Mouse (Mus musculus) MEL (cell line): ENCODE data around the gene Cdk13. TPM values are rescaled to one million over a fixed set of nuclear protein-coding genes. Genes with fewer than 3 reads are reported as not detected.

ENCODE experiments used
- DNase-seq: peaks from one replicate; pipeline ENCODE4 v3.0.0; 2011; ENCODE audit warnings: low read depth, low spot score
- H3K27ac ChIP-seq: 2 replicates; pipeline ENCODE4 v1.5.1; 2012; ENCODE audit warnings: low read depth, mild to moderate bottlenecking, control low read depth, low read length, moderate library complexity; ENCODE audit not compliant: control insufficient read depth
- H3K27me3 ChIP-seq, 2 experiments: fragments of 150-350 bp in 1 of 2; sonication (generic) in 1 of 2; 2 replicates each; pipeline ENCODE4 v1.6.1; 2012; ENCODE audit warnings: low read length in 2 of 2, mild to moderate bottlenecking in 2 of 2, improper control_type of control experiment in 1 of 2, moderate library complexity in 1 of 2; ENCODE audit not compliant: insufficient read depth in 2 of 2, control insufficient read depth in 1 of 2
- H3K36me3 ChIP-seq, 2 experiments: 2 replicates each; pipeline ENCODE4 v1.6.1; 2012 to 2014; ENCODE audit warnings: low read length in 2 of 2, improper control_type of control experiment in 1 of 2, inconsistent platforms in 1 of 2, mild to moderate bottlenecking in 1 of 2; ENCODE audit not compliant: insufficient read depth in 2 of 2, control insufficient read depth in 1 of 2
- H3K4me1 ChIP-seq, 2 experiments: fragments of 150-350 bp in 1 of 2; sonication (generic) in 1 of 2; 2 replicates each; pipeline ENCODE4 v1.6.1; 2012; ENCODE audit warnings: low read length in 2 of 2, improper control_type of control experiment in 1 of 2, mild to moderate bottlenecking in 1 of 2; ENCODE audit not compliant: insufficient read depth in 2 of 2, control insufficient read depth in 1 of 2
- H3K4me3 ChIP-seq, 2 experiments: fragments of 150-350 bp in 1 of 2; sonication (generic) in 1 of 2; 2 replicates each; pipeline ENCODE4 v1.5.1; 2012; ENCODE audit warnings: low read depth in 2 of 2, low read length in 2 of 2, mild to moderate bottlenecking in 2 of 2, moderate library complexity in 2 of 2, control low read depth in 1 of 2, improper control_type of control experiment in 1 of 2; ENCODE audit not compliant: control insufficient read depth in 1 of 2, insufficient read depth in 1 of 2
- H3K79me2 ChIP-seq: 2 replicates; pipeline ENCODE4 v1.6.1; 2012; ENCODE audit warnings: mild to moderate bottlenecking, low read length, moderate library complexity; ENCODE audit not compliant: control insufficient read depth, poor library complexity, insufficient read depth
- H3K9ac ChIP-seq: 2 replicates; pipeline ENCODE4 v1.6.1; 2012; ENCODE audit warnings: low read depth, mild to moderate bottlenecking, control low read depth, low read length, moderate library complexity; ENCODE audit not compliant: control insufficient read depth, poor library complexity, severe bottlenecking
- H3K9me3 ChIP-seq: fragments of 150-350 bp; sonication (generic); replicated peaks from 2 replicates; pipeline ENCODE4 v1.6.1; 2012; ENCODE audit warnings: mild to moderate bottlenecking, low read length, improper control_type of control experiment, moderate library complexity; ENCODE audit not compliant: insufficient read depth
- BHLHE40 ChIP-seq: IDR thresholded peaks from 2 replicates; pipeline ENCODE4 v1.6.1; 2012; ENCODE audit warnings: low read depth, mild to moderate bottlenecking, inconsistent platforms, low read length, improper control_type of control experiment, borderline replicate concordance
- CHD1 ChIP-seq: IDR thresholded peaks from 2 replicates; pipeline ENCODE4 v1.6.1; 2012; ENCODE audit warnings: low read depth, mild to moderate bottlenecking, inconsistent platforms, low read length, improper control_type of control experiment
- E2F4 ChIP-seq: IDR thresholded peaks from 2 replicates; pipeline ENCODE4 v1.6.1; 2011; ENCODE audit warnings: low read depth, low read length, improper control_type of control experiment, borderline replicate concordance
- ETS1 ChIP-seq: IDR thresholded peaks from 2 replicates; pipeline ENCODE4 v1.6.1; 2012; ENCODE audit warnings: low read depth, mild to moderate bottlenecking, inconsistent platforms, low read length, improper control_type of control experiment, moderate library complexity
- GATA1 ChIP-seq: IDR thresholded peaks from 2 replicates; pipeline ENCODE4 v1.6.1; 2011; ENCODE audit warnings: low read depth, low read length, improper control_type of control experiment
- HCFC1 ChIP-seq: IDR thresholded peaks from 2 replicates; pipeline ENCODE4 v1.6.1; 2012; ENCODE audit warnings: low read depth, mild to moderate bottlenecking, inconsistent platforms, low read length, improper control_type of control experiment, moderate library complexity
- JUND ChIP-seq: IDR thresholded peaks from 2 replicates; pipeline ENCODE4 v1.6.1; 2011; ENCODE audit warnings: low read depth, mild to moderate bottlenecking, improper control_type of control experiment, low read length
- KAT2A ChIP-seq: conservative IDR thresholded peaks from 2 replicates; pipeline ENCODE4 v1.6.1; 2012; ENCODE audit warnings: low read depth, low read length, improper control_type of control experiment, inconsistent platforms
- MAFK ChIP-seq: IDR thresholded peaks from 2 replicates; pipeline ENCODE4 v1.6.1; 2011; ENCODE audit warnings: low read depth, mild to moderate bottlenecking, low read length, improper control_type of control experiment, borderline replicate concordance
- MAX ChIP-seq: IDR thresholded peaks from 2 replicates; pipeline ENCODE4 v1.6.1; 2011; ENCODE audit warnings: low read length, improper control_type of control experiment
- MXI1 ChIP-seq: IDR thresholded peaks from 2 replicates; pipeline ENCODE4 v1.6.1; 2011; ENCODE audit warnings: mild to moderate bottlenecking, low read depth, low read length, improper control_type of control experiment
- MYB ChIP-seq: IDR thresholded peaks from 2 replicates; pipeline ENCODE4 v1.6.1; 2011; ENCODE audit warnings: mild to moderate bottlenecking, low read depth, low read length, improper control_type of control experiment
- POLR2AphosphoS2 ChIP-seq: IDR thresholded peaks from 2 replicates; pipeline ENCODE4 v1.6.1; 2011; ENCODE audit warnings: low read length, improper control_type of control experiment
- SIN3A ChIP-seq: IDR thresholded peaks from 2 replicates; pipeline ENCODE4 v1.6.1; 2012; ENCODE audit warnings: low read length, improper control_type of control experiment, inconsistent platforms
- SMC3 ChIP-seq: IDR thresholded peaks from 2 replicates; pipeline ENCODE4 v1.6.1; 2011; ENCODE audit warnings: low read depth, low read length, improper control_type of control experiment
- TBP ChIP-seq: IDR thresholded peaks from 2 replicates; pipeline ENCODE4 v1.8.0; 2011; ENCODE audit warnings: low read depth, low read length, improper control_type of control experiment
- TCF12 ChIP-seq: IDR thresholded peaks from 2 replicates; pipeline ENCODE4 v1.6.1; 2014; ENCODE audit warnings: low read depth, mild to moderate bottlenecking, inconsistent platforms, low read length, improper control_type of control experiment, moderate library complexity
- USF2 ChIP-seq, 2 experiments: IDR thresholded peaks; 2 replicates each; pipeline ENCODE4 v1.6.1; 2011 to 2012; ENCODE audit warnings: improper control_type of control experiment in 2 of 2, low read length in 2 of 2, borderline replicate concordance in 1 of 2, inconsistent platforms in 1 of 2, low read depth in 1 of 2, mild to moderate bottlenecking in 1 of 2; ENCODE audit not compliant: insufficient read depth in 1 of 2
- ZKSCAN1 ChIP-seq: IDR thresholded peaks from 2 replicates; pipeline ENCODE4 v1.6.1; 2012; ENCODE audit warnings: low read depth, mild to moderate bottlenecking, inconsistent platforms, low read length, improper control_type of control experiment, moderate library complexity
- polyA plus RNA-seq, 2 experiments: library from polyadenylated mRNA; stranded (reverse) in 1 of 2; unstranded in 1 of 2; fragments of >175 nt in 1 of 2; fragments of >200 nt in 1 of 2; gene quantifications; 2 replicates each; pipeline versions ENCODE4 v1.2.1 to v1.2.4; 2012; ENCODE audit warnings: low replicate concordance in 2 of 2, low read depth in 1 of 2; ENCODE audit not compliant: insufficient read length in 2 of 2, insufficient read depth in 1 of 2, missing spikeins in 1 of 2
- total RNA-seq: library from RNA; depleted of rRNA; stranded (reverse); fragments of 300-350 nt; gene quantifications from 2 replicates; pipeline ENCODE4 v1.2.3, GENCODE M21; 2012; rRNA removed

Gene Cdk13
- total and polyA plus RNA-seq, 3 experiments, result 28.7 to 43.7 TPM; not detected in 1

DNA sequence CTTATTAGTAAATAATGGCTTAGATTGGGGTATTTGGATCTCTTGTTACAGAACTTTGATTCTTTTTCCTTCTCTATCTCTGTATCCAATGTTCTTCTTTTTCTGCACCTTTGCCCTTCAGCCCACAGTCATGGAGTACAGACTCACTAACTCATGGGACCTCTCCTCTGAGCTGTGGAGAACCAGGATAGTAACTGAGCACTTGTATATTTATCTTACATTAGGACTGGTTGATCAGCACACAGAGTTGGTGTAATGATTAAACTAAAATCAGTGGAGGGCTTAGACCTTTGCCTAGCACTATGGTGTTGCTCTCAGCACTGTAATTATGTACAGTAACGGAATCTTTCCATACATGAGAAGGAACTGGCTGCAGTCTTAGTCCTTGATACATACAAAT lies 133.8 kb downstream of the Cdk13 start:
- no peaks in the 10 kb centered on the region for H3K36me3 ChIP-seq
- no peaks in the 10 kb centered on the region for H3K79me2 ChIP-seq
- H3K4me1 ChIP-seq, result no peaks in the 10 kb centered on the region
- no peak for DNase-seq
- no peaks in the 10 kb centered on the region for H3K9me3 ChIP-seq
- no peak for TF ChIP-seq SIN3A
- TF ChIP-seq TCF12, result no peak
- no peak for TF ChIP-seq MXI1
- TF ChIP-seq E2F4, result no peak
- TF ChIP-seq POLR2AphosphoS2, result no peak
- no peak for TF ChIP-seq KAT2A
- no peak for TF ChIP-seq MAX
- TF ChIP-seq CHD1, result no peak
- no peak for TF ChIP-seq ZKSCAN1
- no peak for TF ChIP-seq ETS1
- TF ChIP-seq TBP, result no peak
- TF ChIP-seq HCFC1, result no peak
- TF ChIP-seq JUND, result no peak
- TF ChIP-seq GATA1, result no peak
- no peak for TF ChIP-seq BHLHE40
- TF ChIP-seq MYB, result no peak
- no peak for TF ChIP-seq SMC3
- no peak for TF ChIP-seq MAFK
- no peak for TF ChIP-seq USF2 (IDR thresholded peaks at IDR 0.05; ENCODE audit: borderline replicate concordance in 1 of 2, insufficient read depth in 1 of 2, low read depth in 1 of 2, low read length in 2 of 2)
- no peak overlapping the region for H3K9ac ChIP-seq
- no peak overlapping the region for H3K4me3 ChIP-seq
- no peak overlapping the region for H3K27ac ChIP-seq
- H3K27me3 ChIP-seq, result no peaks in the 10 kb centered on the region; a peak in 2 of 4 replicates

DNA sequence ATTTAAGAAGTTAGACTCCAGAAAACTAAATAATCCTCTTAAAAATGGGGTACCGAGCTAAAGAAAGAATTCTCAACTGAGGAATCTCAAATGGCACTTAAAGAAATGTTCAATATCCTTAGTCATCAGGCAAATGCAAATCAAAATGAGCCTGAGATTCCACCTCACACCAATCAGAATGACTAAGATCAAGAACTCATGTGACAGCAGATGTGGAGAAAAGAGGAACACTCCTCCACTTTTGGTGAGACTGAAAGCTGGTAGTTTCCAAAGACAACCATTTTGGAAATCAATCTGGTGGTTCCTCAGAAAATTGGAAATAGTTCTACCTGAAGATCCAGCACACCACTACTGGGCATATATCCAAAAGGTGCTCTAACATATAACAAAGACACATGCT lies 137.5 kb downstream of the Cdk13 start:
- H3K9me3 ChIP-seq, result no peaks in the 10 kb centered on the region
- no peaks in the 10 kb centered on the region; a peak in 1 of 4 replicates for H3K27me3 ChIP-seq
- H3K4me3 ChIP-seq, result no peak overlapping the region
- no peaks in the 10 kb centered on the region for H3K4me1 ChIP-seq
- DNase-seq, result no peak
- no peaks in the 10 kb centered on the region for H3K36me3 ChIP-seq
- H3K9ac ChIP-seq, result no peak overlapping the region
- no peak for TF ChIP-seq MYB
- no peak for TF ChIP-seq E2F4
- no peaks in the 10 kb centered on the region for H3K79me2 ChIP-seq
- no peak overlapping the region for H3K27ac ChIP-seq

Other genes starting within 250 kb of the Cdk13 start
- gene Mplkip, start 109.9 kb downstream of the Cdk13 start, total RNA-seq, result 20.1 and 21.4 TPM in 2 replicates
- 10 to 100 TPM in 1 of 2 experiments, not detected in 1; 39.1 TPM for gene Mplkip, start 109.9 kb downstream of the Cdk13 start, polyA plus RNA-seq
- gene Sugct, start 109.5 kb downstream of the Cdk13 start, total RNA-seq, result 1.0 and 1.2 TPM in 2 replicates
- gene Sugct, start 109.5 kb downstream of the Cdk13 start, polyA plus RNA-seq, result 1 to 10 TPM in 1 of 2 experiments, not detected in 1; 3.0 TPM
- gene Rala, start 139.1 kb upstream of the Cdk13 start, total RNA-seq, result 12.9 and 13.1 TPM in 2 replicates
- gene Rala, start 139.1 kb upstream of the Cdk13 start, polyA plus RNA-seq, result 10 to 100 TPM in 1 of 2 experiments, not detected in 1; 30.7 TPM
- gene Yae1d1, start 188.3 kb upstream of the Cdk13 start, total RNA-seq, result 14.8 and 19.7 TPM in 2 replicates
- gene Yae1d1, start 188.3 kb upstream of the Cdk13 start, polyA plus RNA-seq, result 1 to 10 TPM in 1 of 2 experiments, not detected in 1; 9.4 TPM